Mouse (Mus musculus): ENCODE data around the gene Gm14226. TPM values are rescaled to one million over a fixed set of nuclear protein-coding genes. Genes with fewer than 3 reads are reported as not detected.

Gm14226 gene
- 0.08 and 0.12 TPM in 2 replicates for polyA plus RNA-seq (2012; rRNA removed)

GRCm38 (mm10) chr2:155018251-155018755 lies at the start of gene Gm14226:
TSS of gene Gm14226 (plus strand) at chr2:155018266.

GRCm38 (mm10) chr2:155073978-155074765 lies 56.1 kb downstream of the Gm14226 start, which contains the start of gene Ahcy:
TSS of gene Ahcy (minus strand) at chr2:155074497.

Other genes with a start within 250 kb of the Gm14226 start
- not detected in 2 replicates for gene Gm14214, start 248.2 kb upstream of the Gm14226 start, polyA plus RNA-seq (2012; rRNA removed)
- gene Raly, start 227.2 kb upstream of the Gm14226 start, polyA plus RNA-seq (2012; rRNA removed): 245 and 247 TPM in 2 replicates
- gene a, start 226.9 kb upstream of the Gm14226 start, polyA plus RNA-seq (2012; rRNA removed): 3.9 and 5.1 TPM in 2 replicates
- 58.7 and 62.8 TPM in 2 replicates for gene Eif2s2, start 125.3 kb upstream of the Gm14226 start, polyA plus RNA-seq (2012; rRNA removed)
- 58.8 and 60.9 TPM in 2 replicates for gene Ahcy, start 56.2 kb downstream of the Gm14226 start, polyA plus RNA-seq (2012; rRNA removed)
- gene Itch, start 115.2 kb downstream of the Gm14226 start, polyA plus RNA-seq (2012; rRNA removed): 18.1 and 19.8 TPM in 2 replicates
- gene Dynlrb1, start 218.3 kb downstream of the Gm14226 start, polyA plus RNA-seq (2012; rRNA removed): 910 and 959 TPM in 2 replicates